Mouse (Mus musculus) duodenum, adult 2 months (tissue): Measurements from ENCODE around the gene Rnf7. TPM values are rescaled to one million over a fixed set of nuclear protein-coding genes. Genes with fewer than 3 reads are reported as not detected.

Experiments
- polyA plus RNA-seq: library from polyadenylated mRNA; depleted of rRNA; stranded (reverse); fragments of >200 nt; gene quantifications from 2 replicates; pipeline ENCODE4 v1.2.3, GENCODE M21; 2012; ENCODE audit warnings: low replicate concordance; rRNA removed

The Rnf7 gene
- 60.8 and 68.8 TPM in 2 replicates for polyA plus RNA-seq

DNA sequence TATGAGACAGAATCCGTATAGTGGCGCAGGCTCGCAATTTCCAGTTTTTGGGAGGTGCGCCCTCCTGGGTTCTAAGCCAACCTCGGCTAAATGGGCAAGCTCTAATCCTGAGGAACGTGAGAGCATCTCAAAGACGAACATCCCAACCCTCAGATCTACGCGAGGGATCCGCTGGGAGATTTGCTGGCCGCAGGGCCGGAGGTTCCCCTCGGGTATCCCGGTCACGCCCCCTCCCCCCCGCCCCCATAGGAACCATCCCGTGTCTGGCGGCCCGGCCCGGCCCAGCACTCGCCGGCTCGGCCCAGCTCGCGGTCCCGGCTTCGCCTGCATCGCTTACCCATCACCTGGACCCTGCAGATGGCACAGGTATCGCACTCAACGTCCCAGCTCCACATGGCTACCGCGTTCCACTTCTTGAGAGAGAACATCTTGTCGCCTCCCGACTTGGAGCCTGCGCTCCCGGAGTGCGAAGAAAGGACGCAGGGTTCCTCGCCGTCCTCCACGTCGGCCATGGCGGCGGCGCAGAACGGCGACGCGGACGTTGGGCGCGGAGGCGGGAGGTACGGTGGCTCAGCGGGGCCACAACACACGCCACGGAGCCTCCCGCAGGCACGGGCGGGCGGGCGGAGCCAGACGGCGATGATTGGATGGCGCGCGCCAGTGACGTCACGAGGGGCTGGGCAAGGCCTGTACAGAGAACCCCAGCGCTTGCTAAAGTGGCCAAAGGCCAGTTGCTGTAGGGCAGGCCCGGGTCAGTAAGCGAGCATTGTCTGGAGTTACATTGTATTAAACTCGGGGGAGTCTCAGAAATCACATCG lies at the start of gene Rnf7:
TSS of gene Rnf7 (minus strand) at position 605 of the 818 bp plus-strand sequence.

GRCm38 (mm10) chr9:96524972-96525506 lies 46.6 kb upstream of the Rnf7 start, which contains the start of gene Gm28729:
TSS of gene Gm28729 (minus strand) at chr9:96525264.

Other genes starting within 250 kb of the Rnf7 start
- gene Atp1b3, start 114.2 kb downstream of the Rnf7 start, polyA plus RNA-seq, result 23.9 and 35.7 TPM in 2 replicates
- gene Gm28729, start 46.6 kb upstream of the Rnf7 start, polyA plus RNA-seq, result 0.05 TPM in 1 of 2 replicates, not detected in the other
- 0.78 and 1.3 TPM in 2 replicates for gene Rasa2, start 152.9 kb upstream of the Rnf7 start, polyA plus RNA-seq